Mouse (Mus musculus) mature B cell (primary cell): ENCODE measurements around the gene Gabrr2.
"Not testable (repeated sequence)": the region's sequence is repeated elsewhere in the genome, so short reads cannot be mapped to it uniquely, and the experiment has no call there.

Experiments used
- in situ Hi-C: fragments of 300-500 bp; cut with MboI; formaldehyde crosslinking; loops from 2 replicates; pipeline ENCODE4 v1.14.3; 2019

Gabrr2 gene

GRCm38 (mm10) chr4:33070326-33070725 lies 7.5 kb downstream of the Gabrr2 start:
- in situ Hi-C loops: no loop called here

- in situ Hi-C loops: no loop called here
These were observed 8.5 kb downstream of the Gabrr2 start for GRCm38 (mm10) chr4:33071337-33071736.

GRCm38 (mm10) chr4:33072526-33073161 lies 9.8 kb downstream of the Gabrr2 start:
- in situ Hi-C loops: no loop called here

GRCm38 (mm10) chr4:33074406-33074805 lies 11.6 kb downstream of the Gabrr2 start:
- in situ Hi-C loops: no loop called here

GRCm38 (mm10) chr4:33074851-33075250 lies 12.1 kb downstream of the Gabrr2 start:
- in situ Hi-C loops: no loop called here

DNA sequence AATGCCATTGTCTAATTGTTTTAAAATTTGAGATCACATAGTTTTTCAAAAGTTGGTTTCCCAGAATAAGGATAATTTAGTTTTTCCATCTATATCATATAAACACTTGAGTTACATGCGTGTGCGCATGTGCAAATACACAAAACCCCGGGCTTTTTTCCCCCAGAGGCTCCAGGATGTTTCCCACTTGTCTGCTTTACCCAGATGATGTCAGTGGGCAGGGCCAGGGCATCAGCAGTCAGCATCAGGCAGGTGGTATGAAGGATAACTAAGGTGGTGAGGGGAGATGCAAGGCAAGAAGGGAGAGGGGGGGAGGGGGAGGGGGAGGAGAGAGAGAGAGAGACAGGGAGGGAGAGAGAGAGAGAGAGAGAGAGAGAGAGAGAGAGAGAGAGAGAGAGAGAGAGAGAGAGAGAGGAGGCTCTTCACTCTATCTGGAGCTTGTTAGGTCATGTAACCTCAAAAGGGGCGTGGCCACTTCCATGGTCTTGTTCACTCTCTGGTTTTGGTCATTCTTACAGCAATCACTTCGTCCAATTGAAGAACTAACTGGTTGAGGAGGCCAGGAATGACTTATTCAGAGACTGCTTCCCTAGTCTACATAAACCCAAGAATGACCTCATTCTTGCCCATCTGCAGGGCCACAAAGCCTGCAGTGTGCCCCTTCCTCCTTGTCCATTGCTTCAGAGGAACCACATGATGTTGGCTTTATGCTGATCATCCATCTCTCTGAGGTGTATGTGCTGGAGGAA lies 13.2 kb downstream of the Gabrr2 start:
- in situ Hi-C loops: no loop called here

DNA sequence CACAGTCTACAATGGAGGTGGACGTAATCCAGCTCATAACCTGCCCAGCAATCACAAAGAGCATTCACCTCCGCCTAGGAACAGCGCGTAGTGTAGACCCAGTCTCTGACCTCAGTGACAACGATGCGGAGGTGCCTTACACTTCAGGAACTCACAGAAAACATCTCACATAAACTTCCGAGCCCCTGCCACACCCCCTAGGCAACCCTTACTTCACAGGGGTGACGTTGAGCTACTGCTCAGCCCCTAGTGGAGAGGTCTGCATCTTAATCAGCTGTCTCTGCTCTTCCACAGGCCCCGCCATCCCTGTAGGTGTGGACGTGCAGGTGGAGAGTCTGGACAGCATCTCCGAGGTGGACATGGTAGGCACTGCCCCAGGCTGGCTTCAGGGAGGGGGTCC lies 14.4 kb downstream of the Gabrr2 start:
- in situ Hi-C loops: no loop called here

DNA sequence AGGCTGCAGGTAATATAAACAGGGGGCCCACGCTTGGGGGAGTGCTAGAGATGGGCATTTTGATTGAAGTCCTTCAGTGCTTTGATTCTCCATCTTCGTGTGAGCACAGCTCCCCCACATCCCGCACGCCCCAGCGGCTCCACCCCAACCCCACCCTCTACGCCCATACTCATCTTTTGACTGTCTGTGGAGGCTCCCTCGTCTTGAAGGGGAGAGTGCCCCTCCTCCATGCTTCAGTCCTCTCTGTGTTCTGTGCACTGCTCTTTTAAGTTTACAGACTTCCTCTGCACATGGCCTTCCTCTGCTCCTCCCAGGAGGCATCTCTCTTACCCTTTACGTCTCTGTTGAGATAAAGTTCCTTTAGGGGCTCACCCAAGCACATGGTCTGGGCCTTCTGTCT lies 14.9 kb downstream of the Gabrr2 start:
- in situ Hi-C loops: no loop called here

DNA sequence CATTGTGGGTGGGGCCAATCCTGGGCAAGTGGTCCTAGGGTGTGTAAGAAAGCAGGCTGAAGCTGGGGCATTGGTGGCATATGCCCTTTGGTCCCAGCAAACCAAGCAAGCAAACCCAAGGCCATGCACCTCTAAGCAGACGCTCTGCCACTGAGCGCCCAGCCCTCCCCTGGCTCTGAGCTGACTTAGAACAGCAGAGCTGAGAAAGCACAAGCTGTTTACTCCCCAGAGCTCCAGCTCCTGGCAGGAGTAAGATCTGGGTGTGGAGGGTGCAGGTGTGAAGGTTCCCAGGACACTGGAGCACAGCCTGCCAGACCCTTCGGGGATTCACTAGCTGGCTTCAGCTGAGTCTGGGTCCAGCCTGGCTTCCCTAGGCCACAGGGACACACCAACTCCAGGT lies 15.7 kb downstream of the Gabrr2 start:
- in situ Hi-C loops: no loop called here

DNA sequence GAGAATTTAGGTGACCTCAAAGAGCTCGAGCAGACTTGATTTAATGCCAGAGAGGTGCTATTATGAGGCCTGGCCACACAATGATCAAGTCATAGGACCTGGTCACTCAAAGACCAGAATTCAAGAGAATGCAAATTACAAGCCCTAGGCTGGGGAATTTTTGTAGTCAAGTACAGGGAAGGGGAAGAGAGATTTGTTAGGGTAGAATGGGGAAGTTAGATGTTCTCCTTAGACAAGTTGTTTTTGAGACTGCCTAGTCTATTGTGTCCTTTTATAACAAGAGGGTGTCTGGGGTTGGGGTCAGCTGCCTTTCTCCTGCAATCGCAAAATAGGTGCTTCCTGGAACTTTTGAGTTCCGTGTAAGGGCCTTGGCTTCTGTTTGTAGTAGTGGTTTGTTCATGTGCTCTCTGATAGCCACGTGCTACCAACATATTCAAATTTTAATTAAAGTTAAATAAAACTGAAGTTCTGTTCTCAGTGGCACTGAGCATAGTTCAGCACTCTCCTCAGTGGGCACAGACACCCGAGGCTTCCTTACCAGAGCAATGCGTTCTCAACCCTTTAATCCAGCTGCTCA lies 36.4 kb downstream of the Gabrr2 start:
- in situ Hi-C loops: no loop called here

DNA sequence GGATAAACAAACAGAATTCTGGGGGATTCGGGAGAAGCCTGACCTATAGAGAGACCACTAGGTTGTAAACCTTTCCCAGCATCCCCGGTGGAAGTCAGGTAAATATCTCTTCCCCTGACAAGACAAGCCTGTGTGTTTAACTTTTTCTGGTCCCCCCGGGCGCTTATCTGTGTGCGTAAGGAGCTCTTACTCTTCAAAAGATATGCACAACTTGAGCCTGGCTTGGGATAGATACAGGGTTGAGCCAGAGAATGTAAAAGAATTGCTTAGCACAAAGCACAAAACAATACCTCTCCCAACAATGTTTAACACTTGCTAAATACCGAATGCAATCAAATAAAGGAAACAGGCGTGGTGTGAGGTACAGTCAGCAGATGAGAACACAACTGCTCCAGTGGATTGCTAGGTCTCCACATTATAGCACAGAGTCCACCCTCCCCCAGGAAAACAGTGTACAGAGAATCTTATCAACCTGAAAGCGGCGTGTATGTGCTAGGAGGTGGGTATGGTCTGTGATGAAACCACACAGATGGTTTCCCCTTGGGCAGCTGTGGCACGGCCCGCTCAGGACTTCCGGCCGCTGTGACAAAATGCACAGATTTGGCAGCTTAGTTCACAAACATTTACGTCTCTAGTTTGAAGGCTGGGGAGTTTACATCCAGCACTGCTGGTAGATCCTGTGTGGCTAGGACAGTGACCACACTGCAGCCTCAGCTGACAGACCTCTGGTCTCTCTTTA lies 47.1 kb downstream of the Gabrr2 start:
- in situ Hi-C loops: no loop called here

DNA sequence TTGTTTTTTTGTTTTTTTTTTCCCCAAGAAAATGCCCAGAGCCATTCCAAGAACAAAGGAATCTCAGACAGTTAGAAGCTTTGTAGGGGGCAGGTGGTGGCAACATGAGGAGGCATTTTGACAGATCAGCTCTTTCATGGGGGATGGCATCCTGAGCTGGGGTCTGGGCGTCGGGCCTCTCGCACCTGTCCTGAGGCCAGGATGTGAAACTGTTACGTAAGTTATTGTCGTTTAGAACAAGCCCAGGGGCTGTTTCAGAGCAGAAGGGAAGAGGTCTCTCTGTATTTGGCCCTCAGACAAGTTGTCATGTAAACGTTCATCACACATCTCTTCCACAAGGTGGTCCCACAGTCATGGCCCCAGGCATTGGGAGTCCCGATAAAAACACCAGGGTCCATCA lies 48.0 kb downstream of the Gabrr2 start:
- in situ Hi-C loops: no loop called here

DNA sequence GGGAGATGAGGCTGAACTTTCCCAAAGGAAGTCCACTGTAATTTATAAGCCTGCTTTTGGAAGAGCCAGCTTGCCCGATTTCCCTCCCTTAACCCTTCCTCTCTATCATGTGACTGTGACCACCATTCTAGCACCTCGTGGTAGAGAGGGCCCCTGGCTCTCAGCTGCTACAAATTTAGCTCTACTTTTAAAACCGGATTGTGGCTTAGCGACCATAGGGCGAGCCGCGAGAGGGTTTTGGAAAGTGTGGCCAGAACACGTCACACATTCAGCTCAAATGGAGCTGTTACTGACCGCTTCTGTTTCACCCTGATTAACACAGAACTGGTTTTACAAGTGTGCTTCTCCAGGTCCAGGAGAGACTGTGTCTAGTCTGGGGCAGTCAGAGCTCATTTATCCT lies 48.6 kb downstream of the Gabrr2 start:
- in situ Hi-C loops: no loop called here

DNA sequence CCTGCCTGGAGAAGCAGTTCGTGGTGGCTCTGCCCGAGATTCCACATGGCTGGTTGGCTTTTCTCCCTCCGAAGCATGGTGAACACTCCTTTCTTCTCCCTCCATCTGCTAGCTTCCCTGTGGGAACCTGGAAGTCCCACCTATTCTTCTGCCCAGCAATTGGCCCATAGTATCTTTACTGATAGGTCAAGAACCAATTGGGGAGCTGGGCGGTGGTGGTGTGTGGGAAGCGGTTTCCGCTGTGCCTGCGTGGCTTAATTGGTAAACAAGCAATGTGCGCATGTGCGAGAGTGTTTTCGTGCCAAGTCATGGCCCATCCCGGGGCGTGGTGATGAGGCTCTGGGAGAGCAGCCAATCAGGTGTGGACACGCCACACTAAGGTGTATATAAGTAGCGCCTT lies 50.1 kb downstream of the Gabrr2 start:
- in situ Hi-C loops: not testable (repeated sequence)

- in situ Hi-C loops: not testable (repeated sequence)
These were observed 56.3 kb downstream of the Gabrr2 start for GRCm38 (mm10) chr4:33119118-33119517.

DNA sequence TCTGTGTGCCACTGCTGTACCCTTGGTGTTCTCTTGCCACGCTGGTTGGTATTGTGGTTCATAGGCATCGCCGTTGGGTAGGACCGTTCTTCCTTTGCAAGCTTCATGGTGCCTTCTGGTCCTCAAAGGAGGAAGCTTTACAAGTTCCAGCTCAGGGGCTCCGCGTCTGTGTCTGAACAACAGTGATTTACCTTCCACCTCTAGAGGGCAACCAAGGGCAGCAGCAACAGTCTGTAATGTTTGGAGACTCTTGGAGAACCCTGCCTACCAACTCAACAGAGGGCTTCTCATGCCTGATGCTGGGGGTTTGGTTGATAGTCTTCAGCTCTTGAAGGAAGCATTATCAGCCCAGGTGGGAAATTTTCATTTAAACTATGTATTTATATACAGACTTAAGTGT lies 61.7 kb downstream of the Gabrr2 start:
- in situ Hi-C loops: no loop called here

DNA sequence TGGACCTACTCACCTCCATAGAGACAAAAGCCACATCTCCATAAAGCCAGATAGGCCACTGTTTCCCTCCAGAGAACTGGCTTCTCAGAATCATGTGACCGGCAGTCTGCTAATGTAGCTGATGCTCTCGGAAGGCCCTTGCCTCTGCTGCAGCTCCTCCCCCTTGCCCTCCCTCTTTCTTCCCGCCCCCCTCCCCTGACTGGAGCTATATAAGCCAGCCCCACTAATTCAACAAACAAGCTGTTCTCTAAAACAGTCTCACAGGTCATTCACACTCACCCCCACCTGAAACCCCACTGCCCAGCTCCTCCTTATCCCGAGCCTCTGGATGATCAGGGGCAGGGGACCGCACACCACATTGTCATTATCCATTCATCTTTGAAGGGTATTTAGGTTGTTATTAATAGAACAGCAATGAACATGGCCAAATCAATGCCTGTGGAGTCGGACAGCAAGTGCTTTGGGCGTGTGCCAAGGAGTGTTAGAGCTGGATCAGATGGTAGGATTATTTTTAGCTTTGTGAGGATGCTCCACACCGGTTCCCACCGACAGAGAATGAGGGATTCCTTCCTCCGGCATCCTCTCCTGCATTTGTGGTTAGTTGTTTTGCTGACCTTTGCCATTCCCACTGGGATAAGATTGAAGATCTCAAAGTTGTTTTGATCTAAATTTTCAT lies 62.7 kb downstream of the Gabrr2 start:
- in situ Hi-C loops: no loop called here

DNA sequence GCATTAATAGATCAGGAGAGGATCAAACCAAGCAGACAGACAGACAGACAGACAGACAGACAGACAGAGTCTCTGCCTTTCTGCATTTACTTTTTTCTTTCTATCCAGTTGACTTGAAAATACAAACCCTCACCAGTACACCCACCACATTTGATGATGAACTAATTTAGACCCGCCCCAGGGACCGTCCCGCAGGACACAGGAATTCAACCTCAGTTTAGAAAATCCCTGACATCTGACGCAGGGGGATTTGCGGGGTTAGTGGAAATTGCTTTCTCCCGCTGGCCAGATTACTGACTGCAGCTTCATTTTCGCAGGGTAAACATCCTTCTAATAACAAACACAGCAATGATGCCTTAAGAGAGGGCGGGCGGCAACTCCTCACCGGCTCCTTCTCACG lies 69.4 kb downstream of the Gabrr2 start, which contains the start of gene Gabrr1:
TSS of gene Gabrr1 (plus strand) at position 301 of the 400 bp plus-strand sequence.
- in situ Hi-C loops: no loop called here
